Mouse (Mus musculus): Measurements from ENCODE around the gene Qdpr. TPM values are rescaled to one million over a fixed set of nuclear protein-coding genes. Genes with fewer than 3 reads are reported as not detected.

Gene Qdpr
- polyA plus RNA-seq, 1 experiment from 2014 or later, result 68.6 TPM

GRCm38 (mm10) chr5:45416478-45416877 is 33.6 kb downstream of the Qdpr start:
- CTCF ChIA-PET, result no interaction called here
- peaks cover 22% of the 10 kb centered on the region for H3K27me3 ChIP-seq
- DNase-seq (ENCODE audit: low read depth, low spot score) (no peak), ATAC-seq (no peak)
- POLR2A ChIA-PET, result no interaction called here
- in situ Hi-C loops (cut with MboI; ENCODE audit: low pct_unique_long_range_greater_than_20kb), result no loop called here
- TF ChIP-seq CTCF (IDR thresholded peaks at IDR 0.05), result no peak

- no peak for TF ChIP-seq CTCF (IDR thresholded peaks at IDR 0.05)
- POLR2A ChIA-PET, result no interaction called here
- DNase-seq (ENCODE audit: low read depth, low spot score) (no peak), ATAC-seq (no peak)
- in situ Hi-C loops (cut with MboI; ENCODE audit: low pct_unique_long_range_greater_than_20kb), result no loop called here
- CTCF ChIA-PET, result interaction anchor here (1.0 to 2.9 kb wide), 2 partner anchors 12 to 14 kb away, joined by 3 to 11 read pairs; no protein-coding TSS in a partner anchor
- peaks cover 30% of the 10 kb centered on the region for H3K27me3 ChIP-seq
These were observed 43.9 kb downstream of the Qdpr start for GRCm38 (mm10) chr5:45406129-45406528.

- peak; percentile 81 for TF ChIP-seq CTCF (IDR thresholded peaks at IDR 0.05)
- DNase-seq (ENCODE audit: low read depth, low spot score), result no peak
- peaks cover 34% of the 10 kb centered on the region for H3K27me3 ChIP-seq
- peak; percentile 74 for ATAC-seq
- CTCF ChIA-PET, result interaction anchor here (1.2 to 2.5 kb wide), 8 partner anchors 10 to 1104 kb away, joined by 3 to 14 read pairs (median 4); no protein-coding TSS in a partner anchor
- POLR2A ChIA-PET, result interaction anchor here (0.7 kb wide), 1 partner anchor 1131 kb away, joined by 3 read pairs; no protein-coding TSS in a partner anchor
- in situ Hi-C loops (cut with MboI; ENCODE audit: low pct_unique_long_range_greater_than_20kb), result loop anchor here (5.0 kb wide), 1 partner anchor 1100 kb away; no protein-coding TSS in a partner anchor
These were observed 47.4 kb downstream of the Qdpr start for GRCm38 (mm10) chr5:45402632-45403031.

- ATAC-seq (no peak), DNase-seq (ENCODE audit: low read depth, low spot score) (no peak)
- no peak for TF ChIP-seq CTCF (IDR thresholded peaks at IDR 0.05)
- ChIA-PET POLR2A (interaction anchor here (0.6 kb wide), 1 partner anchor 397 kb away, joined by 9 read pairs; no protein-coding TSS in a partner anchor), CTCF (no interaction called here)
- H3K27me3 ChIP-seq, result peaks cover 14% of the 10 kb centered on the region
- in situ Hi-C loops (cut with MboI; ENCODE audit: low pct_unique_long_range_greater_than_20kb), result no loop called here
These were observed 65.8 kb downstream of the Qdpr start for GRCm38 (mm10) chr5:45384034-45384812.

Other genes with a start within 250 kb of the Qdpr start
- gene Clrn2, start 3.5 kb upstream of the Qdpr start, polyA plus RNA-seq (2021), result not detected
- 115 TPM for gene Lap3, start 43.1 kb upstream of the Qdpr start, polyA plus RNA-seq (2021)
- gene Med28, start 70.0 kb upstream of the Qdpr start, polyA plus RNA-seq (2021), result 156 TPM
- 0.05 TPM for gene Fam184b, start 189.4 kb upstream of the Qdpr start, polyA plus RNA-seq (2021)
- 29.2 TPM for gene Ncapg, start 219.7 kb upstream of the Qdpr start, polyA plus RNA-seq (2021)

Measured in Patski (cell line).